Mouse (Mus musculus) T-cell, adult 2 months (primary cell): Measurements from ENCODE around the gene Actn3.

Experiments used
- DNase-seq: peaks from one replicate; pipeline ENCODE4 v3.0.0; 2022; ENCODE audit warnings: low spot score

Gene Actn3

DNA sequence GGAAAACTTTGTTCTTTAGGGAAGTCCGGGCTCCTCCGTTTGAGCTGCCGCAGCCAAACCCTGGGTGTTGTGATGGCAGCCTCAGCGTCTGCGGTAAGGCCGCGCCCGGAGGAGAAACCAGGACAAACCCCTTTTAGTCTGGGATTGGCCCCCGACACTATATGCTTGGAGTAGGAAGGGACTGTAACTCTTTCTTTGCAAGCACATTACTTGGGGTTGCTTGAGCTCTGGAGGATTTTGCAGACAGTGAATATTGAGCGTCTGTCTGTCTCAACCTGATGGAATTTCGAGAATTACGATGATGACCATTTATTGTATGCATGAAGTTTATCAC, 65.8 kb downstream of the Actn3 start:
- DNase-seq = no peak
